Mouse (Mus musculus) stomach, embryonic 16.5 days (tissue): ENCODE data around the gene Tmeff1. TPM values are rescaled to one million over a fixed set of nuclear protein-coding genes. Genes with fewer than 3 reads are reported as not detected.

Source experiments
- polyA plus RNA-seq: library from polyadenylated mRNA; unstranded; fragments of >200 nt; fragmentation: Nextera tagmentation; extraction: Ambion mirVana; gene quantifications from 2 replicates; pipeline ENCODE4 v1.2.1, GENCODE M21; 2015

The Tmeff1 gene
- polyA plus RNA-seq, 1 experiment from 2014 or later, result 7.9 TPM

Other genes with a start within 250 kb of the Tmeff1 start
- 47.6 and 49.4 TPM in 2 replicates for gene Tex10, start 111.7 kb upstream of the Tmeff1 start, polyA plus RNA-seq
- gene Msantd3, start 45.2 kb upstream of the Tmeff1 start, polyA plus RNA-seq, result 14.9 and 17.4 TPM in 2 replicates
- gene Cavin4, start 78.3 kb downstream of the Tmeff1 start, polyA plus RNA-seq, result 0.54 and 8.9 TPM in 2 replicates